Mouse (Mus musculus): ENCODE data around the gene Sf3b1.

DNA sequence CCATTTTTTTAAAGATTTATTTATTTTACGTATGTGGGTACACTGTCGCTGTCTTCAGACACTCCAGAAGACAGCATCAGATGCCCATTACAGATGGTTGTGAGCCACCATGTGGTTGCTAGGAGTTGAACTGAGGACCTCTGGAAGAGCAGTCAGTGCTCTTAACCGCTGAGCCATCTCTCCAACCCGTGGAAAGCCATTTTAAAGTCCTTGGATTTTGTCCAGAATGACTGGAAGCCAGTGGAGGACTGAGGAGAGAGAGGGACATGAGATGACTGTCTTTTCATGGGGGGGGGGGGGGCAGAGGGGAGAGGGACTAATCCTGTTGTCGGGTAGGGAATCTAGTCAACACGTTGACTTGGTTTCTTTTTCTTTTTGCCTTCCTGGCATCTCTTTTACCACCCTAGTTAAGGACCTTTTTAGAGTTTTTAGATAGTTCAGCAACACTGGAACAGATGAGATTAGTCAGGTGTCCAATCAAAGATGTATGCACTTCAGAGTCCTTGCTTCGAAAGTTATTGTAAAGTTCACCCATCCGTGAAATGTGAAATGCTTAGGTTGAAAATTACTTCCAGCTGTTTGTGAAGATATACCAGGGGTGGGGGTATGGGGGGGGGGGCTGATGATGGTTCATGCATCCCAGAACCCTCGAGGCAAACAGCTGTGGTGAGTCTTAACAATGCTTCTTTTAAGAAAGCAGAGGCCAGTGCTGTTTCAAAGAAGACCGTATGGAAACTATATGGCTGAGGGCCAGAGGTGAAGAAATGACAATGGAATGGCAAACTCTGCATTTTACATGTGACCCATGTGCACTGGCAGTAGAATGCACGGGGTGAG is 61.9 kb downstream of the Sf3b1 start:
- TF ChIP-seq NRF1 (IDR thresholded peaks at IDR 0.05; ENCODE audit: insufficient read depth, low read depth, low read length, poor library complexity, severe bottlenecking) (no peak), CTCF (IDR thresholded peaks at IDR 0.05 in 2 of 3, conservative IDR thresholded peaks at IDR 0.05 in 1 of 3; ENCODE audit: control insufficient read depth in 1 of 3, insufficient read depth in 1 of 3, low read depth in 2 of 3, low read length in 3 of 3, poor library complexity in 1 of 3, severe bottlenecking in 1 of 3) (no peak), POLR2AphosphoS5 (IDR thresholded peaks at IDR 0.05; ENCODE audit: borderline replicate concordance, low read depth, low read length) (no peak)

All from MEL (cell line).